Mouse (Mus musculus): Measurements from ENCODE around the gene Dok1.

The Dok1 gene

DNA sequence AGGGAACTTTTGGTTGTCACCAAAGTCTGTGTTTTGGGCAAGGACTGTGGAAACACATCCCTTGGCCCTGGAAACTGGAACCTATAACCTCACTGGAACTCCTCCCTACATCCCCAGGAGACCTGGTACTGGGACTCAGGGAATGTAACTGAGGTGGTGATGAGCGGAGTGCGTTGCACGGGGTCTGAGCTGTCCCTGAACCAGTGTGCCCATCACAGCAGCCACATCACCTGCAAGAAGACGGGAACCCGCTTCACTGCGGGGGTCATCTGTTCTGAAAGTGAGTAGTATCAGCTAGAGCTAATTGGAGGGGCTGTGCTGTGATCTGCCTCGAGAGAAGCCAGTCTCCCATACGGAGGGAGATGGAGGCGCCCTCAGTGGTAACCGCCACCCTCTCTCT is 16.1 kb upstream of the Dok1 start:
- no peak for DNase-seq (ENCODE audit: low spot score in 2 of 2)

GRCm38 (mm10) chr6:83044742-83045141 is 11.5 kb upstream of the Dok1 start:
- no peak for DNase-seq (ENCODE audit: low spot score in 2 of 2)

DNA sequence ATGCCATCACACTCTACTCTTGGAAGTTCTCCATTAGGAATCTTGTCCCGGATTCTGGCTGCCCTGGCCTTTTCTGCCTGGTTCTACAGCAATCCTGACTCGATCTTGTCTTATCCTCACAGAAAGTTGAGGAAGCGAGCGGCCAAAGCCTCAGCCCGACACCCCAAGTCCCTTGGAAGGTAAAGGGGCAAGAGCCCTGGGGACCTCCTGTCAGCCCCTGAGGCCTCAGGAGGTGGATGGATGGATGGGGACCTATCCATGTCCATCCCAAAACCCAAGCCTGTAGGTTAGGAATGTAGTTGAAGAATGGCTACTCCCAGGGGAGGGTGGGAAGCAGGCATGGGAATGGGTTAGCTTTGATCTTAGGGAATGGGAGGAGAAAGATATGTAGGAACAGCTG is 10.7 kb upstream of the Dok1 start:
- no peak for DNase-seq (ENCODE audit: low spot score in 2 of 2)

- no peak for DNase-seq (ENCODE audit: low spot score in 2 of 2)
Measured at GRCm38 (mm10) chr6:83043561-83043960, 10.3 kb upstream of the Dok1 start.

GRCm38 (mm10) chr6:83040601-83041000 is 7.3 kb upstream of the Dok1 start:
- no peak for DNase-seq (ENCODE audit: low spot score in 2 of 2)

DNA sequence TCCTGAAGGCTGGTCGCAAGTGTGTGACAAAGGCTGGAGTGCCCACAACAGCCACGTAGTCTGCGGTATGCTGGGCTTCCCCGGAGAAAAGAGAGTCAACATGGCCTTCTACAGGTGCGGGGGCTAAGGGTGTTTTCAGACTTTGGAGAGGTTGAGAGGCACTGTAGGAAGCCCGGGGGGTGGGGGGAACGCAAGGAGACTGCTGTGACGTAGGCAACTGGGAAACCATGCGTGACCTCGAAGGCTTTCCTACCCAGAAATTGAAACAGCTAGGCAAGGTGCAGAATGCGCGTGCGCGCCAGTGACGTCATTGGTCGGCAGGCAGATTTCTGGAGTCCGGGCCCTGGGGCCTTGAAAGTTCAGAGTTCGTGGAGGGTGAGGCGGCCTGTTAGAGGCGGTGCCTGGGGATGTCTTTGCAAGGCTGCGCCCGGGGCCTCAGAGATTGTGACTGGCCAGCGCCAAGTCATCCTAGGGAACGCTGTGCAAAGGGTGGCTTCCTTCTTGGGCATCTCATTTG is 5.3 kb upstream of the Dok1 start:
- peak; percentile 71 to 81 for DNase-seq (ENCODE audit: low spot score in 2 of 2)

DNA sequence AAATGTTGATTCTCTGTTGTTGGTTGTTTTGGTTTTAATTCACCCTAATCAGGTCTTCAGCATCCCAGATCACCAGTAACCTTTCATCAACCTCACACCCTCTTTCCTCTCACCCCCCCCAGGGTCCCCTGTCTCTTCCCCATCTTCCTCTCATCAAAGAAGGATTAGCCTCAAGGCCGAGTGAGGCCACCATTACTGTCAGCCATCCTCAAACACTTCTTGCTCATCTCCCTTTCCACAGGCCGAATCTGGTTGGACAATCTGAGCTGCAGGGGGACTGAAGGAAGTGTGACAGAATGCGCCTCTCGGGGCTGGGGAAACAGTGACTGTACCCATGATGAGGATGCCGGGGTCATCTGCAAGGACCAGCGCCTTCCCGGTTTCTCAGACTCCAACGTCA is 3.9 kb upstream of the Dok1 start:
- no peak for DNase-seq (ENCODE audit: low spot score in 2 of 2)

GRCm38 (mm10) chr6:83034463-83035055 is 1.3 kb upstream of the Dok1 start:
- no peak for DNase-seq (ENCODE audit: low spot score in 2 of 2)

DNA sequence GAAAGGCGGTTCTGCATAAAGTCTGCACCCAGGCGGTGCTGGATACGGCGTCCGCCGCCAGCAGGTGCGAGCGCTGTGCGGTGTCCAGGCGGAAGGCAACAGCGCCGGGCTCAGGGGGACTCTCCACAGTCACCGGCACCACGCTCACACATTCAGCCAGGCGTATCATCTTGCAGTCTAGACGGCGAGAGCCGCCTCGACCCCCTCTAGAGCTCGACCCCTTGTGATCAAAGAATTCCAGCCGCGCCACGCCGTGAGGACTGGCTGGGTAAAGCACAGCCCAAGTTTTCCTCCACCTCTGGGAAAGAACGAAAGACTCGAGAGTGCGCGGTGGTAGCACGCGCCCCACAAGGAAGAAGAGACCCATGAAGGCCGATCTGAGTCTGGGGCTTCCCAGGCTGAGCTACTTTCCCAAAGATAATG is 491 bp downstream of the Dok1 start:
- DNase-seq (ENCODE audit: low spot score in 2 of 2), result no peak

DNA sequence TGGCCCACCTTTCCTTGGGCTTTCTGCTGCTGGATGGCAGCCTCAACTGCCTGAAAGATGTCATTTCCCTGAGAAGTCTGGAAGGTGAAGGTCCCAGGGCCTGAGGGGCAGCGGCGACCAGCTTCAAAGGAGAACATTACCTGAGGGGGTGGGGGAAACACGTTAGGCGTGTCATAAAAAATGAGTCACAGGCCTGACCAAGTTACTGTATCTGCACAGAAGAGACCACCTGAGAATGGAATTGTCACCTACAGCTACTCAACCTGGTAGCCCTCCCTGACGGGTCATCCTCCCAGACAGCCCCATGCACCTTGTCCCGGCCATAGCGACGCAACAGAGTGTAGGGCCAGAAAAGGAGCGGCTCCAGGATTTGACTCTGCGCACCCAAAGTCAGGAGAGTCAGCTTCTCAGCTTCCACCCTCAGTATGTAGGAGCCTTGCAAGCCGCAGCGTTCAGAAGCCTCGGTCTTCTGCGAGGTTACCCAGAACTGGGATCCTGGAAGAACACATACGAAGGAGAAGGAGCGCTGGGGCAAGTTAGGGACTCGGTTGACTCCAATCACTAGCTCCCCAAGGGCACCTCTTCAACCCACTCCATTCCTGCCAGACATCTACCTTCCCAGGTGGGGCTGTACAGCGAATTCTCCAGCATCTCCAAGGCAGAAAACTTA is 1.2 kb downstream of the Dok1 start:
- no peak for DNase-seq (ENCODE audit: low spot score in 2 of 2)

DNA sequence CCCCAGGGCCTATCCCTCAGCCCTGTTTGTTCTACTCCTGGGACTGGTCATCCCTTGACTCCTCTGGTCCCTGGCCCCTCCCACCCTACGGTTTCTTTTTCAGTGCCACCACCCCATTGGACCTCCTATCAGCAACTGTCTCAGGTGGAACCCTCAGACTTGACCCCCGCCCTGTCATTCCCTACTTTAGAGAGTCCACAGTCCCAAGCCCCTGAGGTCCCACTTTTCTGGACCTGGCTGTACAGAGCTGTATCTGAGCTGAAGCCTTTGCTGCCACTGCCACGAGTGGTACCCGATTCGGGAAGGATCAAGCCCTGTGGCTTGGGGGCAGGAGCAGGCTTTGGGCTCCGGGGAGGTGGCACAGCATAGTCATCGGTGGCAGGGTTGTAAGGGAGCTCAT is 2.2 kb downstream of the Dok1 start:
- DNase-seq (ENCODE audit: low spot score in 2 of 2), result no peak

DNA sequence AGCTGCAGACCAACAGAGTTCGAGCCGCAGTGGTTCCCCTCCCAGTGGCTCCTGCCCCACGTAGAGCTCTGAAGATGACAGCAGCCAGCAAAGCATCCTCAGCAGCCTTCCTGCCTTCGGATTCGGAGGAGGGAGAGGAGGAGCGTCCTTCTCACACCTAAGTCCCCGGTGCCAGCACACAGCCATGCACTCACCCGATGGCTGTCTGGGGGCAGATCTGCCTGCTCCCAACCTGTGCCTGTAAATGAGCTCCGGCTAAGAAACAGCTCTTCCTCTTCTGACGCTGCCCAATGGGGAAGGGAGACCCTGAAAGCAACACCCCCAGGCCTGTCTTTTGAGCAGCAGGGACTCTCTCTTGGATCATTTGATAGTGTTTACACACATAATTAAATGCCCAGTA is 3.5 kb downstream of the Dok1 start:
- DNase-seq (ENCODE audit: low spot score in 2 of 2), result no peak

DNA sequence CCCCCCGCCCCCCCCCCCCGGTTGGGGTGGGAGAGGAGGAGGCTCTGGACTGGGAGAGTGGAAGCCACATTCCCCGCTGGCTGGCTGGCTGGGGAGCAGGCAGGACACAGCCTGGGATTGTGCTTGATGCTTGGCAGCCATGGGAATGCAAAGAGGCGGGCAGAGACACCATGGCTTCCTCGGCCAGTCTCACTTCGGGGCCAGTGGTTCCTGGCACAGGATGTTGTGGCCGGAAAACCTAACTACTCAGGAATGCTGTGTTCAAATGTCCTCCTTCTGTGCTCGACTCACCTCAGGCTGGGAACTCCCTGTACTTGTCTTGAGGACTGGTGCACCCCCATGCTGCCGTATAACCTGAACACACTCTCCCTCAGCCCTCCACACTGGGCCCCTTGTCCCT is 5.6 kb downstream of the Dok1 start:
- DNase-seq (ENCODE audit: low spot score in 2 of 2), result no peak

GRCm38 (mm10) chr6:83027293-83027692 is 6.0 kb downstream of the Dok1 start:
- DNase-seq (ENCODE audit: low spot score in 2 of 2), result no peak

DNA sequence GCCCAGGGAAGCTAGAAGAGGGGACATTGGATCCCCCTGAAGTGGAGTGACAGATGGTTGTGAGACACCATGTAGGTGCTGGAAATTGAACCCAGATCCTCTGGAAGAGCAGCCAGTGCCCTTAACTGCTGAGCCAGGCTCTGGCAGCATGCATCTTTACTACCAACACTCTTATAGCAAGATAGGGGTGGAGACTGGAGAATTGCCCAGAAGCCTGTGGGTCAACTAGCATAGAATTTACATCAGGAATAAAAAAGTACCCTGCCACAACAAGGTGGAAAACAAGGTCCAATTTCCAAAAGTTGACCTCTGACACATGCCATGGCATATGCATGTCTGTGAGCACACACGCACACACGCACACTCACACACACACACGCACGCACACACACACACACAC is 8.1 kb downstream of the Dok1 start:
- DNase-seq (ENCODE audit: low spot score in 2 of 2), result no peak

GRCm38 (mm10) chr6:83024421-83024820 is 8.8 kb downstream of the Dok1 start:
- DNase-seq (ENCODE audit: low spot score in 2 of 2), result no peak

DNA sequence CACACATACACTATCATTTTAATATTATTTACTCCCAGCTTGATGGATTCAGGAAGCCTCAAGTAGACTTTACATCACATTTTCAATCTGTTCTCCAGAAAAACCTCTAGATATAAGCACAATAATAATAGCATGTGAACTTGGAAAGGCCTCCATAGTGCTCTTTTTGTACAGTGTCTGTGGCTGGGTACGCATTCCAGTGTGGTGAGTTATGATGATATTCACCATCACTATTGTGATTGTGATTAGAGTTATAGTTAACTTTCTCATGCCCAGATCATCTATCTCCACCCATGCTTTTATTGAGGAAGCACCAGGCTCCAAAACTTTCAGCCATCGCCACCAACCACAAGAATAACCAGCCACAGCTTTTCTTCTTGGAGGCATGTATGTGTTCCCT is 9.5 kb downstream of the Dok1 start:
- DNase-seq (ENCODE audit: low spot score in 2 of 2), result no peak

DNA sequence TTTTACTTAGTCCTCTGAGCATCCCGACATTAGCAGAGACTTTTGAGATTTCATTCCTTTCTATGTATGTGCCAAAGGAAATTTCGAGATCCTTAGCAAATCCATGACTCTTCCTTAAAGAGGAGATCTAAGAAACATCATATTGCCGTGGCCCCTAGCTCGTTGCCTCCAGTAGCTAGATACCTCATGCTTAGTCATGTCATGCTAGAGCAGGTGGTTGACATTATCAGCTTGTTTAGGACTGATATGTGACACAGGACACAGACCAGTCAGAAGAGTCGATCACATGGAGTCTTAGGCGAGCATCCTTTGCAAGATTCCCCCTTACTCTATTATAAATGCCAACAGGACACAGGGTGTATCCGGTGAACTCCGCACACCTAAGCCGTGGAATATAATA is 10.3 kb downstream of the Dok1 start:
- DNase-seq (ENCODE audit: low spot score in 2 of 2), result no peak

DNA sequence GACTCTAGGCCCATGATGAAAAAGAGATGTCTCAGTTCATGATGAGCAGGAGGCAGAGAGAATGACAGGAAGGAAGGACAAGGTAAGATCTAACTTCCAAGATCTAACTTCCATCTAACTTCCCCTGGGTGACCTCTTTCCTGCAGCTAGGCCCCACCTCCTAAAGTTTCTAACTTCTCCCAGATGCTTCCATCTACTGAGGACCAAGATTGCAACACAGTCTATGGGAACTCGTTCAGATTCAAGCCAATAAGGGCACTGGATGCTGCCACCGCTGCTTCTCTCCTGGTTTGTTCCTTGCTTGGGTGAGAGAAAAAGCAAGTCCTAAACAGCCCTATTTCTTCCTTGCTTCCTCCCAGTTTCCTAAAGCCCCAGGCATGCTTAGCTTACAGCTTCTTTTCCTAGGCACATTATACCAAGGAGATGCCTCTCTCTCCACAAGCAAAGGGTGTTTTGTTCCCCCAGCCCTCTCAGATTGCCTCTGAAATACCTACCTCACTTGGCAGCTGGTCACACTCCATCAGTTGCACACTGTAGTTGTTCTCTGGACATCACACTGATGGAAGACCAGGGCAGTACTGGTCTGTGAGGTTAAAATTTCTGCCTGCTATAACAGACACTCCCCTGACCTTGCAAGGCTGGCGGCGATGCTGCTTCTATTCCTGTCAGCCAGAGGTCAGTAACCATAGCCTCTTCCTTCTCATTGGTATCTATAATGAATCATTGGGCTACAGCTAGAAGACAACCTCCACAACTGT is 12.3 kb downstream of the Dok1 start:
- no peak for DNase-seq (ENCODE audit: low spot score in 2 of 2)

DNA sequence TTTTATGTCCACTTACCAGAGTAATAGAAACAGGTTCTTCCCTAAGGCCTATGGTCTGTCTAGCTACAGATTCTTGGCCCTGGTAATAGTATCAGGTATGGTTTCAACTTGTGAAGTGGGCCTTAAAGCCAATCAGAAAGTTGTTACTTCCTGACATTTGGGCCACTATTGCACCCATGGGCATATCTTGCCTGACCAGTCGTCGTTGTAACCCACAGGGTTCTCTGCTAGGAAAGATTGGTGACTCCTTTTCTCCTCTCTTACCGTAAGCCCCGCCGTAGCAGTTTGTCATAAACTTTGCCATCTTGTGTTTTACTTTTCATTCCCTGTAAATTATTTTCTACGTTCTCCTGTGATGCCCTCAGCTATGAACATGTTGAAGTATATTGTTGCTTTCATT is 13.2 kb downstream of the Dok1 start:
- no peak for DNase-seq (ENCODE audit: low spot score in 2 of 2)

DNA sequence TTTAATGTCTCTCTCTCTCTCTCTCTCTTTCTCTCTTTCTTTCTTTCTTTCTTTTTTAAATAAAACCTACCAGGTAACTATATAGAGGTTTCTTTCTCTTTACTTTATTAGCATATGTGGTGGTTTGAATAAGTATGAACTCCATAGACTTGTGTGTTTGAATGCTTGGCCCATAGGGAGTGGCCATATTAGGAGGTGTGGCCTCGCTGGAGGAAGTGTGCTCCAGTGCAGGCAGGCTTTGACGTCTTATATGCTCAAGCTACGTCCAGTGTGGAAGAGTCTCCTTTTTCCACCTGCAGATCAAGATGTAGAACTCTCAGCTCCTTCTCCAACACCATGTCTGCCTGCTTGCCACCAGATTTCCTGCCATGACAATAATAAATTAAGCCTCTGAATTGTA is 14.2 kb downstream of the Dok1 start:
- DNase-seq (ENCODE audit: low spot score in 2 of 2), result no peak

DNA sequence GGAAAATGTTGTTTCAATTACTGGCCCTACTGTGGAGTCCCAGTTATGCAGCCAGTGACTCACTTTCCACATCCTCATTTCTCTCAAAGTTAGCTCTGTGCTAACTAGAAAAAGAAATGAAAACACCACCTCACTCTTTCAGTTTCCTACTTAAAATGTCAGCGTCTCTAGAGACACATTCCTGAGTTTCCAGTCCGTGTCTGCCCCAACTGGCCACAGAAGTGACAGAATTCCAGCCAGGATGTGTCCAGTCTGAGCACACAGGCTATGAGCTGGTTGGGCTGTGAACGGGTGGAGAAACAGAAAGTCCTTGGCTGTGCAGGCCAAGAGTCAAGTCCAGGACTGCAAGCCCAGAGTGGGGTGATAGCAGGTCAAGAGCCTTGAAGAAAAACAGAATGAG is 16.1 kb downstream of the Dok1 start:
- no peak for DNase-seq (ENCODE audit: low spot score in 2 of 2)

DNA sequence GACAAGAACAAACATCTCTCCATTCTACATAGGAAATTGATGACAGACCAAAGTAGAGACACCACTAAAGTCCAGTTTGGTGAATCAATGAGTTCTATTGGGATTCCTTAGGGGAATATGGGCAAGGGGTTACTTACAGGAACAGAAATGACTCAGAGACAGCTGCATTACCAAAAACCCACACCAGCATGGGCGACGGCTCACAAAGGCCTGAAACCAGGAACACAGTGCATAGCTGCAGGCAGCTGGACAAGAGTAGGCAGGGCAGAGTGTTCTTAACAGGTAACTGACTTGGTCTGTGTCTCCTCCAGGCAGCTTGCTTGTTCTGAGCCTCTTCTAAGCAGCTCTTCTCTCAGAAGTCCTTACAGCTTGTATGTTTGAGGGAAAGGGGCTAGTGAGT is 17.5 kb downstream of the Dok1 start:
- no peak for DNase-seq (ENCODE audit: low spot score in 2 of 2)

All from frontal cortex, postnatal 10 days (tissue).